Mouse (Mus musculus) B cell, adult 2 months (primary cell): ENCODE results near the gene Ddhd1.

ENCODE experiments used
- DNase-seq, 2 experiments: peaks; one replicate each; pipeline ENCODE4 v3.0.0; 2022

The Ddhd1 gene

DNA sequence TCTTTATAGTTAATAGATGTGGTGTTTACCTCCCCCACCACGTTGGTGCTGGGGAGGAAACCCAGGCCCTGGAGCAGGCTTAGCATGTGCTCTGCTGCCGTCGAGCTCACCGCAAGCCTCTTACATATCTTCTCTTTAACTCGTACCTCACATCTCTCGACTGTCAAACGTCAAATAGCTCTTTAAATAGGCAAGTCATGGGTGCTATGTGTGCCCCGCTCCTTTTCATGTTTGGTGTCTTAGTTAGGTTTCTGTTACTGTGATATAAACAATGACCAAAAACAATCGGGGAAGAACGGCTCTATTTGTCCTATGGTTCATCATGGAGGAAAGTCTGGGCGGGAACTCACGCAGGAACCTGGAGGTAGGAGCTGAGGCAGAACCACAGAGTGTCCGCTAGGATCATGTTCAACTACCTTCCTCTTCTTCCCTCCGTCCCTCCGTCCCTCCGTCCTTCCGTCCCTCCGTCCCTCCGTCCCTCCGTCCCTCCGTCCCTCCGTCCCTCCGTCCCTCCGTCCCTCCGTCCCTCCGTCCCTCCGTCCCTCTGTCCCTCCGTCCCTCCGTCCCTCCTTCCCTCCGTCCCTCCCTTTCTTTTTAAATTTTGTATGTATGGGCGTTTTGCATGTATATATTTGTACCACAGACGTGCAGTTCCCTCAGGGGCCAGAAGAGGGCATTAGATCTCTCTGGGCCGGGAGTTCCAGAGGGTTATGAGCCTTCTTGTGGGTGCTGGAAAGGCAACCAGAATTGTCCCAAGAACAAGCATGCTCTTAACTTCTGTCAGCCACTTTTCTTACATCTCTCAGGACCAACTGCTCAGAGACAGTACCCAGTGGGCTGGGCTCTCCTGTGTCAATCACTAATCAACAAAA is 91.6 kb downstream of the Ddhd1 start:
- DNase-seq: peak; percentile 69 to 72

DNA sequence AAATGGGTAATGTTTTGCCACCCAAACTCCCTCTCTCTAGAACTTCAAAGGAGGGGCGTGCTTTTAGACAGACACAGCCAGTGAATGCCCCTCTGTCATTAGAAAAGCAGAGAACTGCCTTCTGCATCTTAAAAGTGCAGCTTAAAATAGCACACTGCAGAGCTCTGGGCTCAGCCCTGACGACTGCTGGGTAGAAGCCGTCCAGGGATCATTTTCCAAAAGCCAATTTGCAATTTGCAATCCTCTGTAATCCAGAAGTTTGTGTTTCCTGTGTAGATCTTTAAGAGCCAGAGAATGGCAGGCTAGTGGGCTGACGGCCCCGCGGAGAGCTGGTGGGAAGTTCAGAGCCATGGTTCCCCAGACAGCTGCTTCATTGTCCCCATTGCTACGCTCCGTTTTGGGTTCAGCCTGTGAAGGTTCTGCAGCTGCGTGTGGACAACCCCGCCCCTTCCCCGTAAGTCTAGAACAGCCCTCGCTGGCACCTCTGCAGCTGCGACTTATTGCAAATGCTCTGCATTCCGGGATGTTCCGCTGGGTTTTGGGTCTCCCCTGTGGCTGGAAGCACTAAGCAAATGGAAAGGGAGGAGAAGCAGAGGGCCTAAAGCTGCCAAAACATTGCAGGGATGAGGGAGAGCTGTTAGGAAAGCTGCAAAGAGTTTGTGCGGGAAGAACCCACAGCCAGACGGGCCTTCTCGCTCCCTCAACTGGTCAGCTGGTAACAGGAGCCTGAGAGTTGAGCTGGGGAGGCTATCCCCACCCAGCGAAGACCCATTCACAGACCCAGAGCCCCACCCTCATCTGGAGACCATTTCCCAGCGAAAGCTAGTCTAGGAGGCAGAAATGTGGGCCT is 92.5 kb downstream of the Ddhd1 start:
- no peak for DNase-seq

DNA sequence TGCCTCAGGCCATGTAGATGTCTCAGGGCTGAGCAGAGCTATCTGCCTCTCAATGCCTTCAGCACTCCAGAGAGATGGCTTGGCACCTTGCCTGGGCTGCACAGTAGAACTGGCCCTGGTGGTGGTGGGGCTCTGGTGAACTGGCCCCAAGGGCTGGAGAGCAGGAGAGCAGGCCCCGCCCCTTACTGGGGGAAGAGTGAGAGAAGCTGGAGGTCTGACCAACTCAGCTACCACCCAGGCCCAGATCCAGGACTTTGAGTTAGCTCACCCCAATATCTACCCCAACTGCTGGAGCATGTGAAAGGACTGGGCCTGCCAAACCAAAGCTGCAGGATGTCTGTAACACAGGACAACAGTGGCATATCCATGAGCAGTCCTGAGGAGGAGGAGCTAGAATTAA is 94.4 kb downstream of the Ddhd1 start:
- no peak for DNase-seq

DNA sequence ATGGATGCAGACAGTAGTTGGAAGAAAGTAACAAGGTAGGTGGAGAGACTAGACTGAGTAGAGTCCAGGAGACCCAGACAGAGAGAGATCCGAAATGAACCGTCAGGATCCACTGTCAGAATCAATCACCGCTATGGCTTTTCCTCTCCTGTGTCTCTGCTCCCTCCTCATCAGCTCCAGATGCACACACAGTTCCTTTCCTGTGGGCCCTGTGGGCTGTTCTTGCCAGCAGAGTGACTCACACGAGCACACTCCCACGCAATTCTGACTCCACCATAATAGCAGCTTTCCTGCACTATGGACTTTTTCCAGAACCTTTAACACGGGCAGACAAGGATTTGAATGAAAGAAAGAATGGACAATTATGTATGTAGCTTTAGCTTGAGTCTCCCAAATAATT is 96.3 kb downstream of the Ddhd1 start:
- DNase-seq: no peak

DNA sequence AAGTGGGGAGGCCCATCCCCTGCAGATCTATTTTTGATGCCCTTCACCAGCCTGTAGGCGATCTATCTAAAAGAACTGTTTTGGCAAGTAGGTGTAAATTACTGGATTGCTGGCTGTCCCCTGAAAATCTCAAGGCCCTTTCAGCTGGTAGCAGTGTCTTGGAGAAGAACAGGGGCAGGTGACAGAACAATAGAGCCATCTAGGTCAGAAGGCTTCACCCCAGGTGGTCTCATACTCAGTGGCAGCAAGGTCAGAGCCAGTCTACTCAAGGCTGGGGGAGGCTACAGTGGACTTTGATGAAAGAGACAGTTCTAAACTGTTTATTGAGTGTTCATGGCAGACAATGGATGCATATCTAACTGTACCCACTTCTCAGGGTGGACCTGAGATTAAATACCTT is 98.9 kb downstream of the Ddhd1 start:
- DNase-seq: no peak

DNA sequence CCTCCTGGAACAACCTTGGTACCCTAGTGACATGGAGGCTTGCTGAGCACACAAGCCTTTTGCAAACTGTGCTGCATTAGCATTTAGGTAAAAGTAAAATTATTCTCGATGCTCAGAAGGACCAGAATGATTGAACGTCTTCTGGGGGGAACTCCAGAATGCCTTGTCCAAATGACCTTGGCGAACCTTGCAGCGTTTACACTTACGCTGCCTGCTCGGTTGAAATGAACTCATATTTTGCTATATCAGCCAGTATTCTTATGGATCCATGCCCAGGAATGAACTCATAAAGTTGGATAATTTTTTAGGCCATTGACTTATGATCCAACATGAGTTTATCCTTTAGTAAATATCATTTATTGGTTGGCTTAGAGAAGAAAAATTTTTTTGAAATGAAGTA is 103.6 kb downstream of the Ddhd1 start:
- no peak for DNase-seq

DNA sequence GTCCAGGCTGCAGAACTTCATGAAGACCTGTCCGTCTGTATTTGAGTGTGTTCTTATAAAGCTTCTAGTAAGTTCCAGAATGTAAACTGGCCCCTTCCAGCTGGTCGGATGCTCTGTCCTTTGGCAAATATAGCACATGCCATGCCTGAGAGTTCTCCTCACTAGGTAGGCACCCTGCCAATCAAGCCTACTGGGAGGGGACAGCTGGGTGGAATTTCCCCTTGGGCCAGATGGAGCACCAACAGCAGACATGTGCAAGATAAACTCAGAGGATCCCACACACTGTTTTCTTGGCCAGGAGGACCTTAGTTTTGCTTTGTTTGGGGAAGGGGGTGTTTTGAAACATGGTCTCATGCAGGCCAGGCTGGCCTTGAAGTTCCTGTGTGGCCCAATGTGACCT is 104.1 kb downstream of the Ddhd1 start:
- no peak for DNase-seq

DNA sequence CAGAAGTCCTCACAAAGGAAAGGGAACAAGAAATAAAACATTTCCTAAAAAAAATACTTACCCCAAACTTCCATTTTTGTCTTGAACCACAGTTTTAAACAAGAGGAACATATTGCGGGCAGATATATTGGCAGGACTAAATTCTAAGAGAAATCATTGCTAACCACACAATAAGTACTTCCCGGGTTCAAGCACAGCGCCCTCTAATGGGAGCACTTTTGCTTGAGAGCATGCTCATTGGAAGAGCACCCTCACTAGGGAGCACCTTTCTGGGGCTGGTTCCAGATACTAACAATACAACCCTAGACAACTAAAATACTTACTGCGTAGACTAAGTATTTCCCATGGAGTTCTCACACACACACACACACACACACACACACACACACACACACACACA is 105.5 kb downstream of the Ddhd1 start:
- DNase-seq: no peak

DNA sequence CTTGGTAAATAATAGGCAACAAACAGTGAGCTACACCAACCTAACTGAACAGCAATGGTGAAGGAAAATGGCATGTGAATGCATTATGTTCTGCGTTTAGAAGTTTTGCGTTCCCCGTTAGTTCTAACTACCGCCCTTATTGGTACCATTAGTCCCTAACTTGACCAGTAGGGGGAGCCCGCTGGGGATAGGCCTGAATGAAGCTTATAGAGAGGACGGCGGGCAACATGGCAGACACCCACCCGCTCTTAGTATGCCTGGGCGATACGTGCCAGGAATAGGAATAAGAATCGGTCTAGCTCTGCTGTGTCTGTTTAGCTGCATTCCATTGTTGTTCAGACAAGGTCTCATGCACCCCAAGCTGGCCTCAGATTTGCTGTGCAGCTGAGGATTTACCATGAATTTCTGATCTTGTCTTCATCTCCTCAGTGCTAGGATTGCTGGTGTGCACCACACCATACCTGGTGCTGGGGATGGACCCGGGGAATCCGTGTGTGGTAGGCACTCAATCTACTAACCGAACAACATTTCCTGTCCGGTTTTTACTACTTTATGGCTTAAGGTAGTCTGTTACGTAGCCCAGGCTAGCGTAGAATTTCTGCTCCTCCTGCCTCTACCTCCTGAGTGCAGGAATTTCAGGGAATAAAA is 106.7 kb downstream of the Ddhd1 start:
- DNase-seq: peak; percentile 37 to 41

DNA sequence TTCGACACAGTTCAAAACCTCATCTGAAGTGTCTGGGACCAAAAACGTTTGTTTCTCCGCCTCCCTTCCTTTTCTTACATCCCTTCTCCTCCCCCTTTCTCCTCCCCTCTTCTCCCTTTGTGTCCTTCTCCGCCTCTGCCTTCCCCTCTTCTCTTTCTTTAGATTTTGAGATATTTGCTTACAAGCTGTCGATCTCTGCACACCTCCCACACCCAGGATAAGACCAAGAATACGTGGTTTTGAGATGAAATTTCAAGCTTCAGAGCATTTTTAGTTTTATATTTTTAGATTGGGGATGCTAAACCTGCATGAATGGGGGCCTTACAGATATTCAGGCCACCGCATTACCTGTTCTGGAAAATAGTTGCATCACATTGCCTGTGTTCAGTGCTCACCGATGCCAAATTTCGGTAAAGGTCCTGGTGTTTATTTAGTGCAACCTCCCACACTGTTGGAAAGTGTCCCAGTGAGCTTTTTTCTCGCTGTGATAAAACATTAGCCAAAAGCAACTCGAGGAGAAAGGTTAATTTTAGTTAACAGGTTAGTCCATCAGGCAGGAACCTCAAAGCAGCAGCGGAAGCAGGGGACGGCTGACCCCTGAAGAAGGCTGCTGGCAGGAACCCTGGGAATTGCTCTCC is 107.8 kb downstream of the Ddhd1 start:
- DNase-seq: no peak

DNA sequence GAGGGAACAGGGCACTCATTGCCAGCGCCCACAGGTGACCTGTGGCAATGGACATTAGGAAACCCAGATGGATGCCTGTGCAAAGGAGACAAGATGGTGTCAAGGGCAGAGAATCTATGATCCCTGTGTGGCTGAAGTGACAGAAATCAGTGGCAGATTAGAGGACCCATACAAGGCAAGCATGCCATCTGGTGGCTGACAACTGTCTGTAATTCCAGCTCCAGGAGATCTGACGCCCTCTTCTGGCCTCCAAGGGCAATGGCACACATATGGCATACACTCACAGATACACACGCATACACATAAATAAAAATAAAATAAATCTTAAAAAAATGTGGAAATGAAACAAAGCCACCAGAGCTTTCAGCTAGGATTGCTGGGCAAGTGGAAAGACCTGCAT is 109.8 kb downstream of the Ddhd1 start:
- DNase-seq: no peak

DNA sequence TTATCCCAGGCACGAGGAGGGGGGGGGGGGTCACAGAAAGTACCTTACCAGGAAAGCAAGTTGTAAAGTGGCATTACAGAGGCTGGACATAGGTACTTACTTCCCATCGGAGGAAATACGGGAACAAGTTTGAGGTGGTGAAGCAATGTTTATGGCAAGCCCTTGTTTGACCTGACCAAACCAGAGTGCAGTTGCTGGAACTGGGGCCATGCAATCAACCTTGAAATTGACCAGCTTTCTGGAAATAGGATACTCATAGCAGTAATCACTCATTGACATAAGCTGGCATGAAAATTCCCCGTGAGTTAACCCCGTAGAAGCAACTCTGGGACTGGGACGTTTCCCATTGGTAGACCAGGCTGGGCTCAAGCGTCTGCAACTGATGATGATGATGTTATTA is 113.0 kb downstream of the Ddhd1 start:
- no peak for DNase-seq

DNA sequence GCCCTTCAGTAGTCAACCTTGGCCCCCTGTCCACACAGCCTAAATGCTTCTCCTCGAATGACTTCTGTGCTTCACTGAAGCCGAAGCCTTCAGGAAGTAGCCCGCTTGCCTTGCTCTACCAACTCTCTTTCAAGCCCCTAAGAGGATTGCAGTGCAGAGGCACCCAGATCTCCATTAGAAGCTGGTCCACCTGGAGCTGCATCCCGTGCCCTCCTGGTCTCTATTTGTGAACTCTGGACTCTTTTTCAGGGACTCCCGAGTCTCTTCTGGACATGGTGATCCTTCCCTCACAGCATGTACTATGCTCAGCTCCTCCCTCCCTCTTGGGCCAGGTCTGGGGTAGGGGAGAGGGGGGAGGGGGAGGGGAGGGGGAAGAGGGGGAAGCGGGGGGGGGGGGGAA is 113.9 kb downstream of the Ddhd1 start:
- DNase-seq: no peak

DNA sequence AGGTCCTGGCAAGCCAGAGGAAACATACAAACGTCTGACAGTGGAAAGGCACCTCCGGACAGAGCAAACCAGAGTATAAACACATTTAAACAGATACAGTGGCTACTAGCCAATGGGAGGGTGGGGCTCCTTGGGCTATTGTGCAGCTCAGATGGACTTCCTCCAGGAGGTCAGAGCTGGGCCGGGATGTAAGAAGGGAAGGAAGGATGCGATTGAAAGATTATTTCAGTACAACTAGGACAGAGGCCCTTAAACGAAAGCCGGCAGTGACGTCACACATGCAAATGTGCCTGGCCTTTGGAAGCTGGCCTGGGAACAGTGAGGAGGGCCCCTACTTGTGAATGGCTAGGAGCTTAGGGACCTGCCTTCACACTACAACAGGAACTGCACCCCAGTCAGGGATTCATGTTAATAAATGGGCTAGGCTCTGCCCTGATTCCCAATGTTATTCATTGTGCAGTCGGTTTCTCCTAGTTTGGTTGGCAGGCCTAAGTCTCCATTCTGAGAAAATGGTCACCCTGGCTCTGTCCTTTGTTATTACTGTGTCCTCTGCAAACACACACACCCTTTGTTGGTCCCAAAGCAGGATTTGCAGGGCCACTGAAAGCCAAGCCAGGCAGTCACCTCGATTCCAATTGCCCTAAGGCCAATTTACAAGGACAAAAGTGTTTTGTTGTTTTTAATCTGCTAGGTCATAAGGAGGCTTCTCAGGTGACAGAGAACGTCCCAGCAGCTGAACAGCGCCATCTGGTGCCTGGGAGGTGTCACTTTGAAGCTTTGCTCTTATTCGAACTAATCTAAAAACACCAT is 118.1 kb downstream of the Ddhd1 start:
- peak; percentile 13 to 16 for DNase-seq
